Mouse (Mus musculus) lung, adult 2 months (tissue): ENCODE measurements at regions not wholly inside any gene's neighbourhood (a gene's known extent, or its start where the extent isn't known, plus 50 kb on each side); places are given as distances from the start of the nearest gene placed in this dataset.
"Not testable (repeated sequence)": the region's sequence is repeated elsewhere in the genome, so short reads cannot be mapped to it uniquely, and the experiment has no call there.

ENCODE experiments used
- CTCF ChIP-seq: fragments of 200-500 bp; IDR thresholded peaks from 2 replicates; pipeline ENCODE4 v1.5.1; 2011; ENCODE audit warnings: mild to moderate bottlenecking, low read length, control low read depth; ENCODE audit not compliant: insufficient read depth
- POLR2A ChIP-seq: fragments of 200-500 bp; IDR thresholded peaks from 2 replicates; pipeline ENCODE4 v1.6.1; 2011; ENCODE audit warnings: low read depth, mild to moderate bottlenecking, control low read depth, low read length, borderline replicate concordance; ENCODE audit errors: extremely low read depth

DNA sequence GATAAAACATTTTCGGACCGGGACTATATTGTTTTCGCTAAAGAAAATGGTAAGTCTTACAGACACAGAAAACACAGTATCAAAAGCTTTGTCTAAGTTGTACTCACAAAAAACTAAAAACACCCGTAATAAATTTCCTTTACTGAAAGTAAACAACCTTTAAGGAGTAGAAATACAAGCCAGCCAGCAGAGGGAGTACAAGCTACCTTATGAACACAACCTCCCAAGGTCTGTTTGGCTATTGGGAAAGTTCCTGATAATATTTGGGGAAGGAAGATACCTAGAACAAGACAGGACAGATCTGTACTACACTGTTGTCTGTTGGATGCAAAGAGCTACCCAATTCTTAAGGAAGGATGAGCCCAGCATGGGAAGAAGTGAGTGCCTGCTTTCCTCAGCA lies 117.5 kb upstream of the Cdk6 start:
- not testable (repeated sequence) for TF ChIP-seq POLR2A, CTCF
